Mouse (Mus musculus) embryonic facial prominence, embryonic 13.5 days (tissue): ENCODE measurements around the gene Dapk1. TPM values are rescaled to one million over a fixed set of nuclear protein-coding genes. Genes with fewer than 3 reads are reported as not detected.
"Not testable (repeated sequence)": the region's sequence is repeated elsewhere in the genome, so short reads cannot be mapped to it uniquely, and the experiment has no call there.

Source experiments
- ATAC-seq: fragments of 200-750 bp; cut with Nextera tagmentation; 2 replicates; pipeline ENCODE4 v1.8.0; 2017; ENCODE audit warnings: low read depth; ENCODE audit not compliant: insufficient number of reproducible peaks, insufficient read depth, low FRiP score, low TSS enrichment
- H3K27ac ChIP-seq: fragments of 300-500 bp; sonication (generic); 2 replicates; pipeline ENCODE4 v1.5.1; 2015; ENCODE audit warnings: moderate library complexity, mild to moderate bottlenecking, inconsistent platforms
- H3K27me3 ChIP-seq: fragments of 300-500 bp; sonication (generic); 2 replicates; pipeline ENCODE4 v1.6.1; 2015; ENCODE audit warnings: mild to moderate bottlenecking, inconsistent platforms
- H3K36me3 ChIP-seq: fragments of 300-500 bp; sonication (generic); 2 replicates; pipeline ENCODE4 v1.6.1; 2015; ENCODE audit warnings: mild to moderate bottlenecking, inconsistent platforms
- H3K4me1 ChIP-seq: fragments of 300-500 bp; sonication (generic); 2 replicates; pipeline ENCODE4 v1.6.1; 2015; ENCODE audit warnings: inconsistent platforms
- H3K4me2 ChIP-seq: fragments of 300-500 bp; sonication (generic); 2 replicates; pipeline ENCODE4 v1.6.1; 2015; ENCODE audit warnings: moderate library complexity, mild to moderate bottlenecking, inconsistent platforms
- H3K4me3 ChIP-seq: fragments of 300-500 bp; sonication (generic); 2 replicates; pipeline ENCODE4 v1.5.1; 2015; ENCODE audit warnings: mild to moderate bottlenecking, inconsistent platforms
- H3K9ac ChIP-seq: fragments of 300-500 bp; sonication (generic); 2 replicates; pipeline ENCODE4 v1.6.1; 2015; ENCODE audit warnings: mild to moderate bottlenecking, inconsistent platforms
- H3K9me3 ChIP-seq: fragments of 300-500 bp; sonication (generic); 2 replicates; pipeline ENCODE4 v1.6.1; 2016; ENCODE audit warnings: inconsistent platforms
- WGBS: fragments of 180-500 bp; shearing (Covaris S2); methylation state at CpG from one replicate; pipeline ENCODE4 v1.1.7; 2015; ENCODE audit warnings: mixed read lengths; 5-methylcytosine and 5-hydroxymethylcytosine counted together
- polyA plus RNA-seq: library from polyadenylated mRNA; unstranded; fragments of >200 nt; fragmentation: Nextera tagmentation; extraction: Ambion mirVana; gene quantifications from 2 replicates; pipeline ENCODE4 v1.2.1, GENCODE M21; 2015

Gene Dapk1
- polyA plus RNA-seq, 1 experiment from 2014 or later, result 19.2 TPM

- 7% methylated on average over 34 of the region's 34 CpGs for WGBS
- H3K36me3 ChIP-seq, result no peaks in the 10 kb centered on the region
- peaks cover 17% of the 10 kb centered on the region for H3K4me1 ChIP-seq
These were observed 887 bp downstream of the Dapk1 start for GRCm38 (mm10) chr13:60602416-60603251.

GRCm38 (mm10) chr13:60603252-60603562, 1.5 kb downstream of the Dapk1 start:
- Histone ChIP-seq H3K9me3 (no peaks in the 10 kb centered on the region), H3K9ac (peak overlapping the region; percentile 81; the same call in 1 of the 2 replicates), H3K4me3 (peak overlapping the region; percentile 79), H3K27ac (no peak overlapping the region), H3K36me3 (no peaks in the 10 kb centered on the region), H3K4me1 (peaks cover 17% of the 10 kb centered on the region), H3K4me2 (peak overlapping the region; percentile 86), H3K27me3 (no peaks in the 10 kb centered on the region)
- ATAC-seq, result no peak
- 46% methylated on average over 5 of the region's 5 CpGs for WGBS

More at GRCm38 (mm10) chr13:60602416-60603251, 887 bp downstream of the Dapk1 start:
- peak overlapping the region; percentile 86 for H3K4me2 ChIP-seq
- peak overlapping the region; percentile 79 for H3K4me3 ChIP-seq
- peak overlapping the region; percentile 68 for H3K27ac ChIP-seq
- no peaks in the 10 kb centered on the region for H3K9me3 ChIP-seq
- peak; percentile 33 for ATAC-seq
- peak overlapping the region; percentile 81 for H3K9ac ChIP-seq
- H3K27me3 ChIP-seq, result no peaks in the 10 kb centered on the region

- H3K4me2 ChIP-seq, result no peak overlapping the region
- H3K4me1 ChIP-seq, result peaks cover 27% of the 10 kb centered on the region
- no peak overlapping the region for H3K27ac ChIP-seq
- no peak overlapping the region for H3K9ac ChIP-seq
- no peaks in the 10 kb centered on the region for H3K9me3 ChIP-seq
- 85% methylated on average over 8 of the region's 8 CpGs for whole genome bisulfite sequencing
- H3K4me3 ChIP-seq, result no peak overlapping the region
- H3K27me3 ChIP-seq, result no peaks in the 10 kb centered on the region
- H3K36me3 ChIP-seq, result peaks cover 8% of the 10 kb centered on the region; the same call in 1 of the 2 replicates
- no peak for ATAC-seq
These were observed 5.7 kb downstream of the Dapk1 start for GRCm38 (mm10) chr13:60607411-60607810.

- Histone ChIP-seq H3K9me3 (no peaks in the 10 kb centered on the region), H3K27me3 (no peaks in the 10 kb centered on the region), H3K4me2 (no peak overlapping the region), H3K27ac (no peak overlapping the region), H3K9ac (no peak overlapping the region), H3K36me3 (peaks cover 9% of the 10 kb centered on the region; the same call in 1 of the 2 replicates), H3K4me3 (no peak overlapping the region), H3K4me1 (peaks cover 16% of the 10 kb centered on the region)
- 76% methylated on average over 8 of the region's 8 CpGs for WGBS
- ATAC-seq, result no peak
These were observed 6.8 kb downstream of the Dapk1 start for GRCm38 (mm10) chr13:60608411-60609046.

GRCm38 (mm10) chr13:60609234-60609633, 7.5 kb downstream of the Dapk1 start:
- Histone ChIP-seq H3K4me2 (no peak overlapping the region), H3K4me3 (no peak overlapping the region), H3K27me3 (no peaks in the 10 kb centered on the region), H3K36me3 (peaks cover 9% of the 10 kb centered on the region; the same call in 1 of the 2 replicates), H3K9me3 (no peaks in the 10 kb centered on the region), H3K4me1 (peaks cover 12% of the 10 kb centered on the region), H3K27ac (no peak overlapping the region), H3K9ac (no peak overlapping the region)
- 72% methylated on average over 4 of the region's 4 CpGs for WGBS
- ATAC-seq, result no peak

GRCm38 (mm10) chr13:60610558-60610957, 8.8 kb downstream of the Dapk1 start:
- H3K9me3 ChIP-seq, result no peaks in the 10 kb centered on the region
- H3K4me3 ChIP-seq, result no peak overlapping the region
- H3K27ac ChIP-seq, result no peak overlapping the region
- no peak overlapping the region for H3K9ac ChIP-seq
- H3K4me2 ChIP-seq, result no peak overlapping the region
- 50% methylated on average over 6 of the region's 6 CpGs for WGBS
- ATAC-seq, result 0 out of 2 replicates have a peak, but pooled peaks have one; percentile 24
- H3K36me3 ChIP-seq, result peaks cover 9% of the 10 kb centered on the region; the same call in 1 of the 2 replicates
- no peaks in the 10 kb centered on the region for H3K27me3 ChIP-seq
- H3K4me1 ChIP-seq, result peaks cover 12% of the 10 kb centered on the region

GRCm38 (mm10) chr13:60610971-60611370, 9.2 kb downstream of the Dapk1 start:
- 72% methylated on average over 6 of the region's 6 CpGs for WGBS
- not testable (repeated sequence) for H3K4me2 ChIP-seq, ATAC-seq, H3K9ac ChIP-seq, H3K27ac ChIP-seq, H3K36me3 ChIP-seq, H3K4me3 ChIP-seq, H3K27me3 ChIP-seq, H3K9me3 ChIP-seq
- peaks cover 12% of the 10 kb centered on the region for H3K4me1 ChIP-seq

- Histone ChIP-seq H3K27me3 (no peaks in the 10 kb centered on the region), H3K9ac (no peak overlapping the region), H3K4me3 (no peak overlapping the region), H3K4me2 (no peak overlapping the region), H3K27ac (no peak overlapping the region), H3K36me3 (peaks cover 9% of the 10 kb centered on the region; the same call in 1 of the 2 replicates), H3K4me1 (peaks cover 12% of the 10 kb centered on the region), H3K9me3 (no peaks in the 10 kb centered on the region)
- 67% methylated on average over 3 of the region's 3 CpGs for WGBS
- ATAC-seq, result no peak
These were observed 10.4 kb downstream of the Dapk1 start for GRCm38 (mm10) chr13:60612160-60612559.

GRCm38 (mm10) chr13:60614154-60614553, 12.4 kb downstream of the Dapk1 start:
- 92% methylated on average over 8 of the region's 8 CpGs for WGBS
- no peak overlapping the region for H3K4me2 ChIP-seq
- no peaks in the 10 kb centered on the region for H3K27me3 ChIP-seq
- no peaks in the 10 kb centered on the region for H3K9me3 ChIP-seq
- peaks cover 26% of the 10 kb centered on the region for H3K4me1 ChIP-seq
- no peak overlapping the region for H3K4me3 ChIP-seq
- peaks cover 9% of the 10 kb centered on the region; the same call in 1 of the 2 replicates for H3K36me3 ChIP-seq
- no peak overlapping the region for H3K27ac ChIP-seq
- H3K9ac ChIP-seq, result no peak overlapping the region
- no peak for ATAC-seq

- H3K4me3 ChIP-seq, result no peak overlapping the region
- H3K4me1 ChIP-seq, result peaks cover 23% of the 10 kb centered on the region
- no peaks in the 10 kb centered on the region for H3K9me3 ChIP-seq
- H3K27ac ChIP-seq, result no peak overlapping the region
- no peak overlapping the region for H3K9ac ChIP-seq
- ATAC-seq, result no peak
- no peak overlapping the region for H3K4me2 ChIP-seq
- 68% methylated on average over 15 of the region's 15 CpGs for WGBS
- no peaks in the 10 kb centered on the region for H3K27me3 ChIP-seq
- H3K36me3 ChIP-seq, result peaks cover 9% of the 10 kb centered on the region; the same call in 1 of the 2 replicates
These were observed 13.4 kb downstream of the Dapk1 start for GRCm38 (mm10) chr13:60615057-60615650.

GRCm38 (mm10) chr13:60616036-60616435, 14.3 kb downstream of the Dapk1 start:
- Histone ChIP-seq H3K4me2 (no peak overlapping the region), H3K27ac (no peak overlapping the region), H3K4me3 (no peak overlapping the region), H3K9me3 (no peaks in the 10 kb centered on the region), H3K27me3 (no peaks in the 10 kb centered on the region), H3K36me3 (peaks cover 9% of the 10 kb centered on the region; the same call in 1 of the 2 replicates), H3K9ac (no peak overlapping the region), H3K4me1 (peaks cover 17% of the 10 kb centered on the region)
- ATAC-seq, result no peak
- 62% methylated on average over 6 of the region's 6 CpGs for WGBS
